Mouse (Mus musculus): ENCODE data around the gene Alk. TPM values are rescaled to one million over a fixed set of nuclear protein-coding genes. Genes with fewer than 3 reads are reported as not detected.

Alk gene
- polyA plus RNA-seq, 1 experiment: 0.03 TPM

DNA sequence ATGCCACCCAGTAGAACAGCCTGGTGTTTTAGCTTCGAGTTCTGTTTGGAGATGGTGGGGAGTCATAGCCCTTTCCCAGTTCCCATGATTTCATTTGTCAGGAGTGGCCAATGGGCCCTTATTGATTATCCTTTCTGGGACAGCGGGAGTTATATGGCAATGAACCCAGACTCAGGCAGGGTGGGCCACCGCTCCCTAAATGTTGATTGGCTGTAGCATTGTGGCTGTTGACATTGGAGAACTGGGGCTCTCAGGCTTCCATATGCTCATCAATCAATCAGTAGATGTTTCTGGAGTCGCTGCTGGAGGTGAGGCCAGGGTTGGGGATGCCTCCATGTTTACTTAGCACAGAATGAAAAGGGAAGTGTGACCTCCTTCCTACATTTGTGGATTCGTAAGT lies 655.7 kb downstream of the Alk start:
- no peak for DNase-seq
- Histone ChIP-seq H3K27me3 (ENCODE audit: control insufficient read depth, insufficient read depth, low read length) (no peaks in the 10 kb centered on the region), H3K4me1 (replicated peaks; ENCODE audit: control insufficient read depth, insufficient read depth, low read length) (no peaks in the 10 kb centered on the region), H3K27ac (ENCODE audit: control insufficient read depth, insufficient read depth, low read length) (no peak overlapping the region), H3K4me3 (ENCODE audit: control insufficient read depth, insufficient read depth, low read length) (no peak overlapping the region), H3K36me3 (ENCODE audit: control insufficient read depth, insufficient read depth, low read length) (no peaks in the 10 kb centered on the region)
- 87% methylated on average over 5 of the region's 5 CpGs for WGBS
- TF ChIP-seq CTCF (IDR thresholded peaks at IDR 0.05; ENCODE audit: borderline replicate concordance, control insufficient read depth, extremely low read depth, insufficient read depth, low read length, poor library complexity): no peak
- TF ChIP-seq POLR2A (IDR thresholded peaks at IDR 0.05; ENCODE audit: control insufficient read depth, extremely low read depth, insufficient read depth, low read length, poor library complexity): no peak

DNA sequence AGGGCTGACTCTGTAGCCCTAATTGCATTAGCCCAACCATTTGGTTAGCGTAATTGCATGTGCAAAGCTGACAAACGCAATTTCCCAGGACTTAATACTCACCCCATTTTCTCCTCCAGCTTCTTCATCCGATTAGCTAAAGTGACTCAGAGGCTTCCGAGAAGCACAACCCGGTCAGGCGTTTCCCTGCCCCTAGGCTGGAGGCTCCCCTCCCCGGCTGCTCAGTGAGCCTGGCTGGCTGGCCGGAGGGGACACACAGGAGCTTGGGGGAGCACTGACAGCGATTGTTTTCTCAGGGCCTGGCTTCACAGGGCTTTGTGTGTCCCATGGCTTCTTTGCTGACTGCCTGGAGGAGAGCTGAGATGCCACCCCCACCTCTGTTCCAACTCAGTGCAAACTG lies 657.0 kb downstream of the Alk start:
- Histone ChIP-seq H3K36me3 (ENCODE audit: control insufficient read depth, insufficient read depth, low read length) (no peaks in the 10 kb centered on the region), H3K27ac (ENCODE audit: control insufficient read depth, insufficient read depth, low read length) (no peak overlapping the region), H3K27me3 (ENCODE audit: control insufficient read depth, insufficient read depth, low read length) (no peaks in the 10 kb centered on the region), H3K4me1 (replicated peaks; ENCODE audit: control insufficient read depth, insufficient read depth, low read length) (no peaks in the 10 kb centered on the region), H3K4me3 (ENCODE audit: control insufficient read depth, insufficient read depth, low read length) (no peak overlapping the region)
- TF ChIP-seq POLR2A (IDR thresholded peaks at IDR 0.05; ENCODE audit: control insufficient read depth, extremely low read depth, insufficient read depth, low read length, poor library complexity) (no peak), CTCF (IDR thresholded peaks at IDR 0.05; ENCODE audit: borderline replicate concordance, control insufficient read depth, extremely low read depth, insufficient read depth, low read length, poor library complexity) (no peak)
- DNase-seq: no peak
- WGBS: 81% methylated on average over 9 of the region's 9 CpGs

DNA sequence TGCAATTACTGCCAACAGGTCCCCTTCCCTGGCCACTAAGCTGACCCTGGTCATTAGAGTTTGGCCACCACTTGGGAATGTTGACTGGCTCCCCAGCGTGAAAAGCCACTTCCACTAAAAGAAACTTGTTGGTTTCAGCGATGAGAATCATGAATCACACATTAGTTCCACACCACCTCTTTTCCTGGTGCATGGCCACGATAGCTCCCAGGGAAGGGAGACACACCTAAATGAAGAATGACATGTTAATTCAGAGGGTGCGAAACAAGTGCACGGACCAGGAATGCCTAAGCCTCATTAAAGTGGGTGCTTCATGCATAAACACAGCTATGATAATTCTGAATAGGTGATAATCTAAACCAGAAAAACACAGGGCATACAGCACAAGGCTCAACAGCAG lies 660.4 kb downstream of the Alk start:
- H3K36me3 ChIP-seq (ENCODE audit: control insufficient read depth, insufficient read depth, low read length): no peaks in the 10 kb centered on the region
- DNase-seq: no peak
- H3K4me1 ChIP-seq (replicated peaks; ENCODE audit: control insufficient read depth, insufficient read depth, low read length): no peaks in the 10 kb centered on the region
- 94% methylated on average over 5 of the region's 5 CpGs for WGBS
- no peaks in the 10 kb centered on the region for H3K27me3 ChIP-seq (ENCODE audit: control insufficient read depth, insufficient read depth, low read length)
- TF ChIP-seq CTCF (IDR thresholded peaks at IDR 0.05; ENCODE audit: borderline replicate concordance, control insufficient read depth, extremely low read depth, insufficient read depth, low read length, poor library complexity) (no peak), POLR2A (IDR thresholded peaks at IDR 0.05; ENCODE audit: control insufficient read depth, extremely low read depth, insufficient read depth, low read length, poor library complexity) (no peak)
- H3K4me3 ChIP-seq (ENCODE audit: control insufficient read depth, insufficient read depth, low read length): no peak overlapping the region
- H3K27ac ChIP-seq (ENCODE audit: control insufficient read depth, insufficient read depth, low read length): no peak overlapping the region

GRCm38 (mm10) chr17:71942052-71942451 lies 662.4 kb downstream of the Alk start:
- H3K27me3 ChIP-seq (ENCODE audit: control insufficient read depth, insufficient read depth, low read length): no peaks in the 10 kb centered on the region
- DNase-seq: no peak
- H3K4me1 ChIP-seq (replicated peaks; ENCODE audit: control insufficient read depth, insufficient read depth, low read length): no peaks in the 10 kb centered on the region
- no peak overlapping the region for H3K4me3 ChIP-seq (ENCODE audit: control insufficient read depth, insufficient read depth, low read length)
- no peaks in the 10 kb centered on the region for H3K36me3 ChIP-seq (ENCODE audit: control insufficient read depth, insufficient read depth, low read length)
- no peak overlapping the region for H3K27ac ChIP-seq (ENCODE audit: control insufficient read depth, insufficient read depth, low read length)
- TF ChIP-seq CTCF (IDR thresholded peaks at IDR 0.05; ENCODE audit: borderline replicate concordance, control insufficient read depth, extremely low read depth, insufficient read depth, low read length, poor library complexity) (no peak), POLR2A (IDR thresholded peaks at IDR 0.05; ENCODE audit: control insufficient read depth, extremely low read depth, insufficient read depth, low read length, poor library complexity) (no peak)

DNA sequence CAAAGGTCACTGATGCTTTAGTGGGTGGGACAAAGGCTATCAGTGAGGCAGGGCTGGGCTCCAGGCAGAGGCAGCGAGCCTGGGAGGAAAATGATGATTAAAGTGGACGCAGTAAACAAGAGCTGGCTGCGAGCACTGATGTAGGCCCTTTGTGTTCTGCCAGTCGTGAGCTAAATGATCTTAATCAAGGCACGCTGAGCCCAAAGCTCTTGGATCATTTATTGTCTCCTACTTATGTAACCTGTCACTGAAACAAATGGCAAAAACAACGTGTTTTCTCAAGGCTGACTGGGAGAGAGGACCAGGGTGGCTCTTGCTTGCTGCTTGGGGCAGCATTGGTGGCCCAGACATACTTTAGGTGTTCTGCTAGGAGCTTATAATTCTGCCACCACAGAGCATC lies 663.0 kb downstream of the Alk start:
- no peak for DNase-seq
- Histone ChIP-seq H3K27ac (ENCODE audit: control insufficient read depth, insufficient read depth, low read length) (no peak overlapping the region), H3K27me3 (ENCODE audit: control insufficient read depth, insufficient read depth, low read length) (no peaks in the 10 kb centered on the region), H3K4me1 (replicated peaks; ENCODE audit: control insufficient read depth, insufficient read depth, low read length) (no peaks in the 10 kb centered on the region), H3K4me3 (ENCODE audit: control insufficient read depth, insufficient read depth, low read length) (no peak overlapping the region), H3K36me3 (ENCODE audit: control insufficient read depth, insufficient read depth, low read length) (no peaks in the 10 kb centered on the region)
- 92% methylated on average over 6 of the region's 6 CpGs for WGBS
- TF ChIP-seq POLR2A (IDR thresholded peaks at IDR 0.05; ENCODE audit: control insufficient read depth, extremely low read depth, insufficient read depth, low read length, poor library complexity) (no peak), CTCF (IDR thresholded peaks at IDR 0.05; ENCODE audit: borderline replicate concordance, control insufficient read depth, extremely low read depth, insufficient read depth, low read length, poor library complexity) (no peak)

DNA sequence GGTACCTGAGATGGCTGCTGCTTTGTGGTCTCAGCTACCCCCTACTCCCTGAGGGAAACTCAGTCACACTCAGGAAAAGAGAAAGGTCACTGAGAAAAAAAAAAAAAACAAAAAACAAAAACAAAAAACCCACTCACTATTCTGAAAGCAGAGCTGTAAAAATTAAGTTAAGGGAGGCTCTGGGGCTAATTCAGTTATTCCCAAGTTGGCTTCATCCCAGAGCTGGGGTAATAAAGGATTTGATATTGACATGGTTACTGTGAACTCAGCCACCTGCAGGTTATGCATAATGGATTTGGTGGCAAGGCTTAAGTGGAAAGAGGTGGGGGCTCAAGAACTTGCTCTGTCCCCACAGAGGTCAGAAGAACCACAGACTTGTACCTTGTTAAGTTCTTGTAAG lies 667.7 kb downstream of the Alk start:
- no peak overlapping the region for H3K4me3 ChIP-seq (ENCODE audit: control insufficient read depth, insufficient read depth, low read length)
- no peak for TF ChIP-seq CTCF (IDR thresholded peaks at IDR 0.05; ENCODE audit: borderline replicate concordance, control insufficient read depth, extremely low read depth, insufficient read depth, low read length, poor library complexity)
- no peak for TF ChIP-seq POLR2A (IDR thresholded peaks at IDR 0.05; ENCODE audit: control insufficient read depth, extremely low read depth, insufficient read depth, low read length, poor library complexity)
- no peaks in the 10 kb centered on the region for H3K4me1 ChIP-seq (replicated peaks; ENCODE audit: control insufficient read depth, insufficient read depth, low read length)
- no peak for DNase-seq
- H3K27ac ChIP-seq (ENCODE audit: control insufficient read depth, insufficient read depth, low read length): no peak overlapping the region
- H3K27me3 ChIP-seq (ENCODE audit: control insufficient read depth, insufficient read depth, low read length): no peaks in the 10 kb centered on the region
- no peaks in the 10 kb centered on the region for H3K36me3 ChIP-seq (ENCODE audit: control insufficient read depth, insufficient read depth, low read length)

GRCm38 (mm10) chr17:71935837-71936236 lies 668.6 kb downstream of the Alk start:
- no peak for DNase-seq
- Histone ChIP-seq H3K36me3 (ENCODE audit: control insufficient read depth, insufficient read depth, low read length) (no peaks in the 10 kb centered on the region), H3K27me3 (ENCODE audit: control insufficient read depth, insufficient read depth, low read length) (no peaks in the 10 kb centered on the region), H3K27ac (ENCODE audit: control insufficient read depth, insufficient read depth, low read length) (no peak overlapping the region), H3K4me3 (ENCODE audit: control insufficient read depth, insufficient read depth, low read length) (no peak overlapping the region), H3K4me1 (replicated peaks; ENCODE audit: control insufficient read depth, insufficient read depth, low read length) (no peaks in the 10 kb centered on the region)
- TF ChIP-seq CTCF (IDR thresholded peaks at IDR 0.05; ENCODE audit: borderline replicate concordance, control insufficient read depth, extremely low read depth, insufficient read depth, low read length, poor library complexity): no peak
- TF ChIP-seq POLR2A (IDR thresholded peaks at IDR 0.05; ENCODE audit: control insufficient read depth, extremely low read depth, insufficient read depth, low read length, poor library complexity): no peak
- WGBS: 96% methylated on average over 10 of the region's 10 CpGs

All from thymus, adult 2 months (tissue).